9 mouse cellular contexts compared by ENCODE assay signal in genomic region chr1:131688475-131688874, GRCm38 (mm10). TPM values are rescaled to one million over a fixed set of nuclear protein-coding genes. Genes with fewer than 3 reads are reported as not detected.
DNase-seq lines count a peak whose midpoint lies in the region; TF ChIP-seq lines count a peak whose summit lies in the region.
"Had no signal": no experiment of that assay in that cellular context is flagged by ENCODE, and none has a peak within 500 bp of the region (broad histone marks: within the 10 kb centered on the region; RNA-seq: fewer than 3 reads in every experiment).

Gene Rab7b, plus strand, starts transcription at chr1:131688695.

- peaks cover 5% of the 10 kb centered on the region; the same call in 1 of the 2 replicates for H3K4me1 ChIP-seq in lung, adult 2 months (ENCODE audit: control insufficient read depth, insufficient read depth, low read length)
- H3K4me1 ChIP-seq: hindbrain, embryonic 15.5 days had no signal

- 39% methylated on average over 8 of the region's 8 CpGs for WGBS in lung, adult 2 months

- intact Hi-C loops in gastrocnemius, postnatal 14 days (cut with DNase I; ENCODE audit: low total_unique reads) = no loop called here
- intact Hi-C loops in left cerebral cortex, postnatal 36 days (cut with DNase I) = no loop called here

- no peak for TF ChIP-seq CTCF in lung, adult 2 months (IDR thresholded peaks at IDR 0.05; ENCODE audit: insufficient read depth, low read length)

- DNase-seq in layer of hippocampus, adult 9-11 months = peak; percentile 61
- DNase-seq in layer of hippocampus, postnatal 25 days (ENCODE audit: extremely low spot score in 1 of 2, low spot score in 1 of 2) = no peak
- DNase-seq in gastrocnemius, postnatal 14 days = peak; percentile 75
- DNase-seq in lung, adult 2 months = peak; percentile 53
- peak; percentile 75 for DNase-seq in testis, postnatal 10 days (ENCODE audit: low spot score)
- no peak for DNase-seq in left cerebral cortex, postnatal 36 days (ENCODE audit: low spot score in 2 of 2)
- DNase-seq in cerebellum, adult 8-10 months = no peak
- DNase-seq in MN1 (ENCODE audit: low spot score) = no peak

- no peak for TF ChIP-seq POLR2A in lung, adult 2 months (IDR thresholded peaks at IDR 0.05; ENCODE audit: borderline replicate concordance, extremely low read depth, low read depth, low read length)

- H3K4me3 ChIP-seq in lung, adult 2 months (replicated peaks; ENCODE audit: extremely low read depth, low read depth, low read length) = peak within 1 kb of the TSS; percentile 63
- H3K4me3 ChIP-seq: hindbrain, embryonic 15.5 days had no signal

RNA-seq across cellular contexts. Expression of gene Rab7b, which starts in this region (rescaled TPM):
- 1 to 10 TPM; 4.0 to 4.4 TPM for total RNA-seq in layer of hippocampus, postnatal 25 days (2021)
- total RNA-seq in gastrocnemius, postnatal 14 days (2021) = 1 to 10 TPM; 3.7 to 6.5 TPM
- 7.4 and 8.4 TPM in 2 replicates for polyA plus RNA-seq in lung, adult 2 months (2012; rRNA removed)
- 1 to 10 TPM; 3.0 to 3.3 TPM for total RNA-seq in left cerebral cortex, postnatal 36 days (2021)

Comparison
In these comparisons a context has a peak if more than half of its experiments do, and no peak if none do; other contexts are left out.
1. DNase-seq: peak in layer of hippocampus, adult 9-11 months (single experiment), gastrocnemius, postnatal 14 days (single experiment), lung, adult 2 months (single experiment) and testis, postnatal 10 days (single experiment); none in layer of hippocampus, postnatal 25 days (0 of 2), left cerebral cortex, postnatal 36 days (0 of 2), cerebellum, adult 8-10 months (single experiment) and MN1 (single experiment).